ENCODE assay signal across 29 mouse cellular contexts in genomic region chr10:22875675-22876074, GRCm38 (mm10). TPM values are rescaled to one million over a fixed set of nuclear protein-coding genes. Genes with fewer than 3 reads are reported as not detected.
DNase-seq lines count a peak whose midpoint lies in the region; ATAC-seq and TF ChIP-seq lines count a peak whose summit lies in the region.
"Had no signal": no experiment of that assay in that cellular context is flagged by ENCODE, and none has a peak within 500 bp of the region (broad histone marks: within the 10 kb centered on the region; RNA-seq: fewer than 3 reads in every experiment).

No protein-coding gene starts in this region.

- peaks cover 5% of the 10 kb centered on the region; the same call in 1 of the 2 replicates for H3K4me1 ChIP-seq in heart, embryonic 11.5 days (ENCODE audit: control insufficient read depth, insufficient read depth, low read length)
- peaks cover 8% of the 10 kb centered on the region; the same call in 1 of the 2 replicates for H3K4me1 ChIP-seq in kidney, adult 2 months (ENCODE audit: control insufficient read depth, insufficient read depth, low read length)
- peaks cover 12% of the 10 kb centered on the region for H3K4me1 ChIP-seq in heart, embryonic 15.5 days (replicated peaks)
- H3K4me1 ChIP-seq: embryonic facial prominence, embryonic 10.5 days; embryonic facial prominence, embryonic 15.5 days; forebrain, embryonic 12.5 days; hindbrain, embryonic 13.5 days; midbrain, embryonic 13.5 days had no signal

- H3K27ac ChIP-seq in heart, embryonic 11.5 days (ENCODE audit: low read depth, low read length): no peak overlapping the region
- H3K27ac ChIP-seq in kidney, adult 2 months (ENCODE audit: insufficient read depth, low read depth, low read length): peak overlapping the region; percentile 31; the same call in 1 of the 2 replicates
- 0 out of 2 replicates have a peak overlapping the region, but pooled peaks have one; percentile 21 for H3K27ac ChIP-seq in heart, embryonic 15.5 days
- H3K27ac ChIP-seq: embryonic facial prominence, embryonic 10.5 days; embryonic facial prominence, embryonic 15.5 days; forebrain, embryonic 12.5 days; hindbrain, embryonic 13.5 days; kidney, embryonic 15.5 days; liver, embryonic 14.5 days; macrophage; midbrain, embryonic 13.5 days had no signal

- no peak for ATAC-seq in heart, embryonic 11.5 days (replicated peaks; ENCODE audit: insufficient number of reproducible peaks, low FRiP score, low TSS enrichment)
- no peak for ATAC-seq in heart, embryonic 15.5 days (replicated peaks; ENCODE audit: insufficient number of reproducible peaks, insufficient read depth, low FRiP score, low read depth)
- ATAC-seq in monocyte, adult 5-6 weeks (replicated peaks; ENCODE audit: insufficient number of reproducible peaks, low FRiP score, low TSS enrichment, poor library complexity, severe bottlenecking): no peak
- ATAC-seq: intestine, postnatal 0 days; midbrain, embryonic 13.5 days had no signal

- no peaks in the 10 kb centered on the region for H3K27me3 ChIP-seq in heart, embryonic 11.5 days (ENCODE audit: control insufficient read depth, insufficient read depth, low read length)
- no peaks in the 10 kb centered on the region for H3K27me3 ChIP-seq in kidney, adult 2 months (replicated peaks; ENCODE audit: control insufficient read depth, insufficient read depth, low read length)
- no peaks in the 10 kb centered on the region for H3K27me3 ChIP-seq in heart, embryonic 15.5 days
- H3K27me3 ChIP-seq: embryonic facial prominence, embryonic 15.5 days; forebrain, embryonic 12.5 days; hindbrain, embryonic 13.5 days; kidney, embryonic 15.5 days; midbrain, embryonic 13.5 days had no signal

- no peak overlapping the region for H3K4me2 ChIP-seq in heart, embryonic 11.5 days
- H3K4me2 ChIP-seq in heart, embryonic 15.5 days: no peak overlapping the region
- H3K4me2 ChIP-seq: embryonic facial prominence, embryonic 15.5 days; forebrain, embryonic 12.5 days; hindbrain, embryonic 13.5 days; kidney, embryonic 15.5 days; midbrain, embryonic 13.5 days had no signal

- 59% methylated on average over 5 of the region's 5 CpGs for WGBS in heart, embryonic 11.5 days (ENCODE audit: insufficient replicate concordance)
- WGBS in kidney, adult 2 months: 79% methylated on average over 5 of the region's 5 CpGs
- WGBS in heart, embryonic 15.5 days: 68% methylated on average over 5 of the region's 5 CpGs

- TF ChIP-seq CTCF in kidney, adult 2 months (conservative IDR thresholded peaks at IDR 0.05; ENCODE audit: insufficient read depth, insufficient read length, low read depth, low read length): no peak

- TF ChIP-seq POLR2A in kidney, adult 2 months (IDR thresholded peaks at IDR 0.05; ENCODE audit: low read depth, low read length): no peak

- H3K36me3 ChIP-seq in heart, embryonic 11.5 days (ENCODE audit: control insufficient read depth, insufficient read depth, low read length): no peaks in the 10 kb centered on the region
- no peaks in the 10 kb centered on the region for H3K36me3 ChIP-seq in kidney, adult 2 months (ENCODE audit: control insufficient read depth, insufficient read depth, low read length)
- H3K36me3 ChIP-seq in heart, embryonic 15.5 days: no peaks in the 10 kb centered on the region
- H3K36me3 ChIP-seq: embryonic facial prominence, embryonic 10.5 days; embryonic facial prominence, embryonic 15.5 days; forebrain, embryonic 12.5 days; G1E; hindbrain, embryonic 13.5 days; kidney, embryonic 15.5 days; midbrain, embryonic 13.5 days had no signal

- H3K9ac ChIP-seq in heart, embryonic 11.5 days (ENCODE audit: low read depth, low read length): no peak overlapping the region
- no peak overlapping the region for H3K9ac ChIP-seq in heart, embryonic 15.5 days
- H3K9ac ChIP-seq: embryonic facial prominence, embryonic 15.5 days; forebrain, embryonic 12.5 days; hindbrain, embryonic 13.5 days; kidney, embryonic 15.5 days; liver, embryonic 14.5 days; midbrain, embryonic 13.5 days had no signal

- H3K9me3 ChIP-seq in heart, embryonic 11.5 days (replicated peaks; ENCODE audit: control insufficient read depth, low read length): no peaks in the 10 kb centered on the region
- H3K9me3 ChIP-seq in heart, embryonic 15.5 days (replicated peaks): no peaks in the 10 kb centered on the region
- H3K9me3 ChIP-seq: embryonic facial prominence, embryonic 10.5 days; embryonic facial prominence, embryonic 15.5 days; forebrain, embryonic 12.5 days; G1E; hindbrain, embryonic 13.5 days; kidney, embryonic 15.5 days; midbrain, embryonic 13.5 days had no signal

- no peak overlapping the region for H3K4me3 ChIP-seq in heart, embryonic 11.5 days (ENCODE audit: low read depth, low read length)
- no peak overlapping the region for H3K4me3 ChIP-seq in kidney, adult 2 months (ENCODE audit: insufficient read depth, low read depth, low read length)
- no peak overlapping the region for H3K4me3 ChIP-seq in heart, embryonic 15.5 days
- H3K4me3 ChIP-seq: embryonic facial prominence, embryonic 10.5 days; embryonic facial prominence, embryonic 15.5 days; forebrain, embryonic 12.5 days; hindbrain, embryonic 13.5 days; kidney, embryonic 15.5 days; midbrain, embryonic 13.5 days had no signal

- peak; percentile 95 for DNase-seq in heart, adult 11 months
- no peak for DNase-seq in kidney, adult 2 months
- DNase-seq in kidney, adult 18-20 months: no peak
- peak; percentile 52 for DNase-seq in testis, postnatal 14 days (ENCODE audit: low spot score)
- DNase-seq: adrenal gland, adult 8-10 months; cerebellum, adult 2 months; cerebellum, postnatal 14 days; lung, adult 2 months; thymus, adult 18-20 months; thymus, postnatal 25 days had no signal

RNA-seq across cellular contexts. Expression of gene Tcf21, which starts 55.7 kb away (rescaled TPM):
- 81.8 and 84.8 TPM in 2 replicates for polyA plus RNA-seq in heart, embryonic 11.5 days (2014; fragmentation: Nextera tagmentation; extraction: Ambion mirVana)
- polyA plus RNA-seq in kidney, adult 2 months (2012; rRNA removed): 124 and 141 TPM in 2 replicates
- 57.9 and 59.4 TPM in 2 replicates for polyA plus RNA-seq in heart, embryonic 15.5 days (2015; fragmentation: Nextera tagmentation; extraction: Ambion mirVana)
- not detected in 3 replicates for total RNA-seq in monocyte, adult 5-6 weeks (2017)
- total RNA-seq: G1E; layer of hippocampus, adult 18-20 months; layer of hippocampus, postnatal 10 days; left cerebral cortex, adult 18-20 months; left cerebral cortex, postnatal 25 days; megakaryocyte-erythroid progenitor cell, adult 5-6 weeks had no signal
- polyA plus RNA-seq: forebrain, embryonic 12.5 days; G1E; macrophage; neural tube, embryonic 14.5 days had no signal

Comparison
In these comparisons a context has a peak if more than half of its experiments do, and no peak if none do; other contexts are left out.
1. DNase-seq: peak in heart, adult 11 months (single experiment) and testis, postnatal 14 days (single experiment); none in kidney, adult 2 months (single experiment) and kidney, adult 18-20 months (single experiment).